Mouse (Mus musculus): ENCODE results near the gene Vps35l.

The Vps35l gene

DNA sequence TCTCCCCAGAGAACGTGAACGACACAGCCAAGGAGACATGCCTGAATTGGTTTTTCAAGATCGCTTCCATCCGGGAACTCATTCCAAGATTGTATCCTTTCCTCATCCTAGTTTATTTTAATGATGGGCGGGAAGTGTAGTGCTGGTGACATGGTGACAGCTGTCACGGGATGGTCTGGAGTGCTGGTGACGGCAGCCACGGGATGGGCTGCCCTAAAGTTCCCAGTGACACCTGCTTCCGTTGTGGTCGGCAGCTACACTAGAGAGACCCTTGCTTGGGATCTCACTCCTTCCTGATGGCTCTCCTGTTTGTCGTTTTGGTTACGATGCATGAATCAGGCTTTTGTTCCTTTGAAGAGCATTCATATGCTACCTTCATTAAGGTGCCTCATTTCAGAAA lies 33.0 kb downstream of the Vps35l start:
- in situ Hi-C loops (cut with MboI) = loop anchor here (5.0 to 25.0 kb wide), 2 partner anchors 219 to 739 kb away; partner anchors contain the start of genes Acsm5 and Pdilt

GRCm38 (mm10) chr7:118775991-118776390 lies 36.0 kb downstream of the Vps35l start:
- in situ Hi-C loops (cut with MboI) = no loop called here

DNA sequence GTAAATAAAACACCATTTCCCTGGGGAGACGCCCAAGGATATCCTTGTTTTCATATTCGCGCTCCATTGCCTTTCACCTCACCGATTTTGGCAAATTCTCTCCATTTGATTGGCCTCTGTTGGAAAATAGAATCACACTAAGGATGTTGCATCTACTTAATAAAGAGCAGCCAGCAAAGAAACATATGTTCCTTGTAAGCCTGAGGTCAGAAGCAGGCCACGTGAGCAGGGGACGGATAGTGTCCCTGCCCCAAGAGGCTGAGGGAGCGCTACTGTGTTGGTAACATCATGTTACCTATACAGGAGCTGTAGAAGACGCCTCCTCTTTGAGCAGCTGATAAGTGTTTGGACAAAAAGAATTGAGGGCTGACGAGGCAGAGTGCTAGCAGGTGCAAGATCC lies 36.5 kb downstream of the Vps35l start:
- in situ Hi-C loops (cut with MboI) = no loop called here

GRCm38 (mm10) chr7:118777598-118778394 lies 37.8 kb downstream of the Vps35l start:
- in situ Hi-C loops (cut with MboI) = no loop called here

DNA sequence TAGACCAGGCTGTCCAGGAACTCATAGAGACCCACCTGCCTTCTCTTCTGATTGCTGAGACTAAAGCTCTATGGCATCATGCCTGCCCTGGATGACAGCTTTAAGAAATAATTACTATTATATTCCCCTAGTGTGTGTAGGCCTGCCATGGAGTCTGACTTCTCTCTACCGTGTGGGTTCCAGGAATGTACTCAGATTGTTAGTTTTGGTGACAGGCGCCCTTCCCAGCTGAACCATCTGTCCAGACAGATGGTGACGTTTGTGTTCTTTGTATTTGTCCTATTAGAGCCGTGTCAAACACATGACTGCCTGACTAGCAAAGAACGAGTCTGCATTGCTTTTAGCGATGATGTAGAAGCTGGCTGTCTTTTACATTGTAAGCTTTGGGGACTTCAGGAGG lies 38.5 kb downstream of the Vps35l start:
- in situ Hi-C loops (cut with MboI) = no loop called here

- in situ Hi-C loops (cut with MboI) = no loop called here
These were observed 43.4 kb downstream of the Vps35l start for GRCm38 (mm10) chr7:118783305-118784001.

DNA sequence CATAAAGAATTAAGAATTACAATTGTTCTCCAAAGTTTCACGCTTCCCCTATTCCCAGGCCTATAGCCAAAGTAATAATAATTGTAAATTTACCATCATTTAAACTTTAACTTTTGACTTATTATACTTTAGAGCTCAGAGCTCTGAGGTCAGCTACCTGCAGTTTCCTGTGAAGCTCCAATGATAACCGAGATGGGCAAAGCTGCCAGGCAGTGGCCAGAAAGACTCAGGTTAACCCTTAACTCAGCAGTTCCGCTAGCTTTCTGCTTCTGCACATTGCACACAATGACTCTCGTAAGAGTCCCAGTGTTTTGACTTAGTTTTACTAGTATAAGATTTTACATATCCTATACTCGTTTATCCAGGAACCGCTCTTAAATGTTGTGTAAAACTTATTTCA lies 46.1 kb downstream of the Vps35l start:
- in situ Hi-C loops (cut with MboI) = no loop called here

- in situ Hi-C loops (cut with MboI) = no loop called here
These were observed 47.3 kb downstream of the Vps35l start for GRCm38 (mm10) chr7:118787326-118787725.

DNA sequence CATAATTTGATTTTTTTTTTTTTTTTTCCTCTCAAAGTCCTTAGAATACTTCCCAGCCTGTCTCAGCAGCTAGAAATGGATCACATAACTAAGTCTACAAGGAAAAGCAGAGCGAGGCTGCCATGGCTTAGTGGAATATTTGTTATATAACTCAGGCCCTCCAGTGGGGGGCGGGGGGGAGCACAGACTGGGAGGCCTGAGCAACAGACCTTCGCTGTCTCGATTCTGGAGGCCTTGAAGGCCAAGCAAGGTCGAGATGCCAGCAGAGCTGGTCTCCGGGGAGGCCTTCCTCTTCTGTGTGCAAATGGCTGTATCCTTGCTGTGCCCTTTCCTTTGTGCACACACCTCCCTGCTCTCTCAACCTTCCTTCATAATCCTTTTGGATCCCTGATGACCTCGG lies 48.5 kb downstream of the Vps35l start:
- in situ Hi-C loops (cut with MboI) = no loop called here

DNA sequence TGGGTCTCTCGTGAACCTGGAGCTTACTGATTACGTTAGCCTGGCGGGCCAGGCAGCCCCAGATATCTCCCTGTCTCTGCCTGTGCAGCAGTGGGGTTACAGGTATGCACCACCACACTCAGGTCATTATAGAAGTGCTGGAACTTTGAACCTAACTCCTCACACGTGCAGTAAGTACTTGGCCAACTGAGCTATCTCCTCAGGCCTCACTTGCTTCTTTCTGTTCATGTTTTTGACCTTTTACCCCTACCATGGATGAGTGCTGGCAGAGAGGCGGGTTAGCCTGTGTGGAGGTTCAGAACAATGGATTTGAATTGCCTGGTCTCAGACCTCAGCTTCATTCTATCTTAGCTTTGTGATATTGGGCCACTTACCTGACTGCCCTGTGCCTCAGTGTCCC lies 50.3 kb downstream of the Vps35l start:
- in situ Hi-C loops (cut with MboI) = no loop called here

- in situ Hi-C loops (cut with MboI) = no loop called here
These were observed 53.9 kb downstream of the Vps35l start for GRCm38 (mm10) chr7:118793899-118794298.

- in situ Hi-C loops (cut with MboI) = no loop called here
These were observed 55.8 kb downstream of the Vps35l start for GRCm38 (mm10) chr7:118795779-118796178.

DNA sequence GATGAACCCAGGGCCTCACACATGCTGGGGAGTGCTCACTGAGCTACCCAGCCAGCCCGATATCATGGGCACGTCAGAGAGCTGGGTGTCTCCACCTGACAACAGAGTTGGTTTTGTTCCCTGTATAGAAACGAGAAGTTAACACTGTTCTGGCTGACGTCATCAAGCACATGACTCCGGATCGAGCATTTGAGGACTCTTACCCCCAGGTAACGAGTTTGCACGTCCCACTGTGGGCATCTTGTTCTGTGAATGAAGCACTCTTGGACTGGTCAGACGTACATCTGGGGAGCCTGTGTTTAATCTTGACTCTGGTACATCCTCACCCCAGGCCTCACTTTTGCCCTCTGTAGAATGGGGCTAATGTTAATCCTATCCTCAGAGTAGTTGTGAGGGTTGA lies 56.8 kb downstream of the Vps35l start:
- in situ Hi-C loops (cut with MboI) = no loop called here

DNA sequence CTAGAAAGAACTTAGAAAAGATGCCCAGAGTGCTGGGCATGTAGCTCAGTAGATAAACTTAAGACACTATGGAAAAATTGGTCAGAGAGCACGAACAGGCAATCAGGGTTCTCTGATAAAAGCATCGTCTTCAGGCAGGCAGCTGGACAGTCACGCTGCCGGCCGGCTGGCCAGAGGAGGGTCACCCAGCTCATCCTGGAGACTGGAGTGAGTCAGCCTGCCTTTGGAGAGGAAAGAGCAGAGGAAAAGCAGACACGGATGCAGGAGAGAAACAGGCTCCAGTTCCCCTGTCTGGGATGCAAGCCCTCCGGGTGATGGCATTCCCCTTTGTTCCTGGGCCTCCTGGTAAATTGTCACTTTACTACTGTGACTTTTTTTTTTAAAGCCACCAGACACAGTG lies 57.6 kb downstream of the Vps35l start:
- in situ Hi-C loops (cut with MboI) = no loop called here

DNA sequence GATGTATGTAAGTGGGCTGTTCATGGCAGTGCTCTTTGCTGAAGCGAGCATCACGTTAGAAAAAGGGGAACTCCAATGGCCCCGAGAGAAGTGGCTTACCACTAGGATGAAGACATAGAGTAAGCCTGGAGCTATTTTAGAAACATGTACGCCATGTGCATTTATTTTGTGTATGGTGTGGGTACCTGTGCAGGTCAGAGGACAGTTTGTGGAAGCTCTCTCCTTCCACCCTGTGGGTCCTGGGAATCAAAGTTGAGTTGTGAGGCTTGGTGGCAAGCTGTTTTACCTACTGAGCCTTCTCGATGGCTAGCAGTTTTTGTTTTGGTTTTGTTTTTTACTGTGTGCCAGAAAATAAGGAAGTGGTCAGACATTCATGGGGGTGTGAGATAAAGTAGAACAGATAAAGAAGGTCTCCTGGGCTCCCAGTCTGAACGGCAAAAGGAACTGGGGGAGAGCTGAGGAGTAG lies 58.1 kb downstream of the Vps35l start:
- in situ Hi-C loops (cut with MboI) = no loop called here

DNA sequence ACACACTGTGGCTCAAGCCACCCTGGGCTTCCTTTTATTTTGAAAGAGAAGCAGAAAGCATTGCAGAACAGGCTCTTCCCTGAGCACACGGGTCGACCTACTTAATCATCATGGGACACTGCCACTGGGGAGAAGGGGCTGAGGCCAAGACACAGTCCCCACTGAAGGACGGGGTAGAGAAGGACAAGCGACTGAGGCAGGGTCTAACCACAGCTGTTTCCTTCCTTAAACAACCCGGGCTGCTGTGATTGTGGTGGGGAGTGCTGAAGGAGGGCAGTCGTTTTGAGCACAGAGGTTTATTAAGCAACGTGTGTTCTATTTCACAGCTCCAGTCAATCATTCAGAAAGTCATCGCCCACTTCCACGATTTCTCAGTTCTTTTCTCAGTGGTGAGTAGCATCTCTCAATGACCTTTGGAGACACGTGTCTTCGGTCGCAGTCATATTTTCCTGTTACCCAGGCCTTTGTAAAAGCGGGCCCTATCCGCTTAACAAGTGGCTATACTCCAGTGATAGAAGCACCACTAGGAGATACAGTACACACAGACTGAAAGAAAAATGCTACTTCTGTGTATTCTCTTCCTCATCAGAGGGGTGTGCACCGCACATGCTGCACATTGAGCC lies 60.2 kb downstream of the Vps35l start:
- in situ Hi-C loops (cut with MboI) = no loop called here

- in situ Hi-C loops (cut with MboI) = no loop called here
These were observed 61.8 kb downstream of the Vps35l start for GRCm38 (mm10) chr7:118801791-118802190.

GRCm38 (mm10) chr7:118803425-118803824 lies 63.4 kb downstream of the Vps35l start:
- in situ Hi-C loops (cut with MboI) = no loop called here

- in situ Hi-C loops (cut with MboI) = loop anchor here (5.0 kb wide), 1 partner anchor 45 kb away; no protein-coding TSS in a partner anchor
These were observed 66.8 kb downstream of the Vps35l start for GRCm38 (mm10) chr7:118806631-118807411.

GRCm38 (mm10) chr7:118807899-118808298 lies 67.9 kb downstream of the Vps35l start:
- in situ Hi-C loops (cut with MboI) = loop anchor here (5.0 kb wide), 1 partner anchor 44 kb away; no protein-coding TSS in a partner anchor

- in situ Hi-C loops (cut with MboI) = no loop called here
These were observed 71.5 kb downstream of the Vps35l start for GRCm38 (mm10) chr7:118811407-118812106.

Data from mature B cell (primary cell).